Mouse (Mus musculus) frontal cortex, adult (tissue): ENCODE data around the gene Mdm2.
"Not testable (repeated sequence)": the region's sequence is repeated elsewhere in the genome, so short reads cannot be mapped to it uniquely, and the experiment has no call there.

Source experiments
- ATAC-seq: cut with Nextera tagmentation; 2 replicates; pipeline ENCODE4 v1.9.2; 2017; ENCODE audit warnings: mild to moderate bottlenecking, moderate library complexity, mixed read lengths; ENCODE audit not compliant: low TSS enrichment

Mdm2 gene

DNA sequence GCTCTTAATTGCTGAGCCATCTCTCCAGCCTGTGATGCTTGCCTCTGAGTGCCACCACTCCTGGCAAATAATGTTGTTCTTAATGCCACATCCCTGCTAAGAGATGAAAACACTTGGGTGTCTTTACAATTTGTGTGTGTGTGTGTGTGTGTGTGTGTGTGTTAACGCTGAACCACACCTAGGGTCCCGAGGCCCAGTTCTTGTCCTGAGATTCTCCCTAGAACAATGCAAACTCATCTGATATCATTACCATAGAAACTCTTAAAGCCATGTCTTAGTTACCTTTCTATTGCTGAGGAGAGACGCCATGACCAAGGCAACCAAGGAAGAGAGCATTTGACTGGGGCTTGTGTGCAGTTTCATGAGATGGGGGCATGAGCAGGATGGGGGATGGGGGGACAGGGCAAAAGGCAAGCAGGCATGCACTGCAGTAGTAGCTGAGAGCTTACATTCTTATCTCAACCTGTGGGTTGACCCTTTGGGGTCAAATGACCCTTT lies 3.5 kb upstream of the Mdm2 start:
- no peak for ATAC-seq

DNA sequence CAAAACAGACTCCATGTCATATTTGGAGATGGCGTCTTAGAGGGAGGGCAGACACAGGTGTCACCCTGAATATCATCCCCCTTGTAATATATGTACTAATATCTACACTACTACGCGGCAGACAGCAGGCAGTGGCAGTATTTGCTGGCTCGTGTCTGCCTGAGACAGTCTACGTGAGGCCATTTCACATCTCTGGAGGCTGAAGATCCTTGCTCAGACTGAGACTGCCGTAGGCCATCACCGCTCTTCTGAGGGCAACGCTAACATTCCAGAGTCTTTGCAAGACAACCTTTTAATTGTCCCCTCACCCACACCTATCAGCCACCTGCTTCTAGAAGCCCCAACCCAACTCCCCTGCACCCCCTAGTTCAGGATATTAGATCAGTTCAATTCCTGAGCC lies 2.9 kb upstream of the Mdm2 start:
- no peak for ATAC-seq

DNA sequence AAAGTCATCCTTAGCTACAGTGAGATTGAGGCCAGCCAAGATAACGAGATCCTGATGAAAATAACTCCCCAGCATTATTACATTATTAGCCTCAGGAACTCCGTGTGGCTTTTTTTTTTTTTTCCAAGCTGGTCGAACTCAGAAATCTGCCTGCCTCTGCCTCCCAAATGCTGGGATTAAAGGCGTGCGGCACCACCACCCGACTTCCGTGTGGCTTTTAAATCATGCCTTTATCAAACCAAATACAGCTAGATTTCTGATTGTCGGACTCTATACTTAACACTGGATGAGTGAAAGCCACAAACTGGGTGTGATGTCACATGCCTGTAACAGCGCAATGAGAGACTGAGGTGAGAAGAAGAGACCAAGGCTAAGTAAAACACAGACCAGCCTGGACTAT lies 2.3 kb upstream of the Mdm2 start:
- ATAC-seq = no peak

DNA sequence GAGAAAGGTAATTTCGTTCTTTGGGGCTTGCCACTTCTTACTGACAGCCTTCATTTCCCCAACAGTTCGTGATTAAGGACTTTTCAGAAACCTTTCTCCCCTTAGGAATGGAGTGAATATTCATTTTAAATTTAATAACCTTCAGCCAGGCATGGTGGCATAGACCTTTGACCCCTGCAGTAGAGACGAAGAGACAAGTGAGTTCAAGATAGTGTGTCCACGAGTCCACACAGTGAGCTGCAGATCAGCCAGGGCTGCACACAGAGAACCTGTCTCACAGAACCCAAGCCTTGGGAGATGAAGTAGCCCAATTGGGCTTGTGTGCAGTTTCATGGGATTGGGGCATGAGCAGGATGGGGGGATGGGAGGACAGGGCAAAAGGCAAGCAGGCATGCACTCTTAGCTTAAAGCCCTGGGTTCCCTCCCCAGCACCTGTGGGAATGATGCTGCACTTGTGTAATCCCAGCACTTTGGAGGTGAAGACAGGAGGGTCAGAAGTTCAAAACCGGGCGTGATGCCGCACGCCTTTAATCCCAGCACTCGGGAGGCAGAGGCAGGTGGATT lies 1.7 kb upstream of the Mdm2 start:
- no peak for ATAC-seq

GRCm38 (mm10) chr10:117711408-117711807 lies 850 bp upstream of the Mdm2 start:
- ATAC-seq = no peak

GRCm38 (mm10) chr10:117709930-117710603 lies 491 bp downstream of the Mdm2 start:
- ATAC-seq = peak; percentile 38

GRCm38 (mm10) chr10:117709326-117709830 lies 1.2 kb downstream of the Mdm2 start:
- no peak for ATAC-seq

DNA sequence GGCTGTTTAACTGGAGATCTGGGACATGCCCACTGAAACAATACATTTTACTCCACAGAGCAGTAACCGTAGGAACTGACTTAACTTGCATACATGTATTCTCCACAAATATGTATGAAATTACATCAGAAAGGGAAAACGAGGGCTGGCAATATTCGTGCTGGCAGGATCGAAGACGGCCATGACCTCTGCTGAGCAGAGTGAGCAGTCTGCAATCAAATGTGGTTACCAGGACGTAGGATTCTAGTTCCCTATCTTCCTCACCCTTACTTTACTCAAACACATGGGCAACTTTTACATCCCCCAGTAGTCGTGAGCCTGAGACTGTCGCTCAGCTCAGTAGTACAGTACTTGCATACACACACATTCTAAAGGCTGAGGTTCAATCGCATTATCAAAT lies 1.7 kb downstream of the Mdm2 start:
- no peak for ATAC-seq

DNA sequence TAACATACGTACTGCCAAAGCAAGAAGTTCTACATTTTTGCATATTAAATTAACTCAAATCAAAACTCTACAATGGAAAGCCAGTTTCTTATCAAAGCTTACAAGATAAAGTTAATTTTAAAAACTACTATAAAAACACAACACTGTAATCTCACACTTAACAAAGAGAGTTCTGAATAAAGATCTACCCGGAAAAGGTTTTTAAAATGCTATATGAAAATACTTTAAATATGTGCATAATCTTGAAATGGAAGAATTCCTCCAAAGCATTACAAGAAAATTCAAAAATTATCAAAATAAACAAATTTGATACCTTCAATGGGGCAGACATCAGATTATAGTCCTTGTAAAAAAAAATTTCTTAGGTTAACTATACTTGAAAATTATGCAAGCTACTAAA lies 2.2 kb downstream of the Mdm2 start:
- no peak for ATAC-seq

DNA sequence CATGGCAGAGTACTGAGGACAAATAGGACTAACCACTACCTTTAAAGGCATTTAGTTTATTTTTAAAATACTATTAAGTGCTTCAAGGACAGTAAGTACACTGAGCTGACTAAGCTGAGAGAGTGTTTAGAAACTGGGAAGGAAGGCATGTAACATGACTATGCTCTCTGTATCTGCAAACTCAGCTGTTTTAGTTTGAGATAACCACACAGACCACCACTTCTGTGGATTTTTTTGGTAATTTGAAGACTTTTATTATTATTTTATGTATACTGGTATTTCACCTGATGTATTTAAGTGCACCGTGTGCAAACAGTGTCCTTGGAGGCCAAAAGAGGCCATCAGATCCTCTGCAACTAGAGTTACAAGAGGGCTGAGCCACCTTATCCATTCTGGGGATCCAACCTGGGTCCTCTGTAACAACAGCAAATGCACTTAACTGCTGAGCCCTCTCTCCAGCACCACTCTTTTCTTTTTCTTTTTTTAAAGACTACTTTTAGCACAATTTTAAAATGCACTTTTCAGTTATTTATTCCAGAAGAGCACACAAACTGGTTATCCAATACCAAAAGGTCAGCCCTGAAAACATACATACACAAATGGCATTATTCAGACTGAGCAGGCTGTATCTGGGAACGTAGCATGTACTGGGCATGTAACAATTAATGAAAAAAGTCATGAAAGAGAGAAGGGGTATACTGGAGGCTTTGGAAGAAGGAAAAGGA lies 3.3 kb downstream of the Mdm2 start:
- no peak for ATAC-seq

DNA sequence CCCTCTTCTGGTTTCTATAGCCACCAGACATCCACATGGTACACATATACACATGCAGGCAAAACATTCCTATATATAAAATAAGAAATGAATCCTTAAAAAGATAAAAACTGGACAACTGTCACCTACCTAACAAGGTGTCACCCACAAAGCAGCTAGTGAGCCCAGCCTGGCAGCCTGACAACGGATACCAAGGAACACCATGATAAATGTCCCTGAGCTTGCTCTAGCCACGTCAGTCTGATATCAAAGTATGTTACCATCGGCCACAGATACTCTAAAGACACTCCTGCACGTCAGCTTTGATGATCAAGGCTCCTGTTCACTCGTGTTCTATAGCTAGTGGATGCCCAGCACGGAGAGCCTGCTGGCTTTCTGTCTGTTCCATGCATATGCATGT lies 4.1 kb downstream of the Mdm2 start:
- ATAC-seq = no peak

- ATAC-seq = no peak
Observed at GRCm38 (mm10) chr10:117705806-117706205, 4.8 kb downstream of the Mdm2 start.

GRCm38 (mm10) chr10:117704964-117705335 lies 5.6 kb downstream of the Mdm2 start:
- no peak for ATAC-seq

- ATAC-seq = not testable (repeated sequence)
Observed at GRCm38 (mm10) chr10:117704314-117704963, 6.1 kb downstream of the Mdm2 start.

- no peak for ATAC-seq
Observed at GRCm38 (mm10) chr10:117703506-117703905, 7.1 kb downstream of the Mdm2 start.

DNA sequence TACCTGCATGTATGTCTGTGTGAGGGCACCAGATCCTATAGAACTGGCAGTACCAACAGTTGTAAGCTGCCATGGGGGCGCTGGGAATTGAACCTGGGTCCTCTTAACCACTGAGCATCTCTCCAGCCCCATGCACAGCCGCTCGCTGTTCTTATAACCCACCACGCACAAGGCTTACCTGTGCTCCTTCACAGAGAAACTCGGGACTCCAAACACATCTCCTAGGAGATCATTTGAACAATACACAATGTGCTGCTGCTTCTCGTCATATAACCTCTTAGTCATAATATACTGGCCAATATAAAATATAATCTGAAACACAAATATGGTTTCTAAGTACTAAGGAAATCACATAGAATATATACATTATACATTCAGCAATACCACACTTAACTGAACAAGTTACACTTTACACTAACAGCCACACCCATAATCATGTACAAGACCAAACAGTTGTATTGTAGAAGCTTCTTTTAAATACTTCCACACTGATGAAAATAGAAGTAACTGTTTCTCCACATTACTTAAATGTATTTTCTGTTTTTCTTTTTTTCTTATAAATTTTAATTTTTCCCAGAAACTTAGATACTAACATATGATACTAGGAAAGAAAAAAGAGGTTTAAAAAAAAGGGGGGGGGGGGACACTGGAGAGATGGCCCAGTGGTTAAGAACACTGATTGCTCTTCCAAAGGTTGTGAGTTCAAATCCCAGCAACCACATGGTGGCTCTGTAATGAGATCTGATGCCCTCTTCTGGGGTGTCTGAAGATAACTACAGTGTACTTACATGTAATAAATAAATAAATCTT lies 8.3 kb downstream of the Mdm2 start:
- ATAC-seq = no peak

- no peak for ATAC-seq
Observed at GRCm38 (mm10) chr10:117701034-117701829, 9.3 kb downstream of the Mdm2 start.

GRCm38 (mm10) chr10:117700450-117700849 lies 10.1 kb downstream of the Mdm2 start:
- no peak for ATAC-seq

DNA sequence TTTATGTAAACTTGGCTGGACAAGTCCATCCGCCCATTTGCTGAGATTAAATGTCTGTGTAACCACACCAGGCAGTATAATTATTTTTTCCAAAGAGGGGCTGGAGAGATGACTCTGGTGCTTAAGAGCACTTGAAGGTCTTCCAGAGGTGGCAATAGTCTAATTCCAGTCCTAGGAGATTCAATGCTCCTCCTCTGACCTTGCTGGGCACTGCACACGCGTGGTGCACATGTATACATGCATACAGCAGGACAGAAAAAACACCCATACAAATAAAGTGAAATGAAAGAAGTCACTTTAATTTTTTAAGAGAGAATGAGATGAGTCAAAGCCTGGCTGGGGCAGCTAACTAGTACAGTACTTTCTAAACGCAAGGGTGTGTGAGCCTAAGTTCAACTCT lies 10.6 kb downstream of the Mdm2 start:
- ATAC-seq = no peak

GRCm38 (mm10) chr10:117698313-117699138 lies 12.0 kb downstream of the Mdm2 start:
- ATAC-seq = no peak
